Mouse (Mus musculus): ENCODE data around the gene Mmd2.

- no peak for TF ChIP-seq CTCF (IDR thresholded peaks at IDR 0.05; ENCODE audit: low read depth, low read length)
- TF ChIP-seq POLR2A (IDR thresholded peaks at IDR 0.05; ENCODE audit: borderline replicate concordance, low read depth, low read length): no peak
Observed at GRCm38 (mm10) chr5:142604379-142604778, 4.2 kb downstream of the Mmd2 start.

Measured in bone marrow macrophage, adult 2 months (primary cell).